ENCODE assay signal across 8 mouse cellular contexts in the genomic region with DNA sequence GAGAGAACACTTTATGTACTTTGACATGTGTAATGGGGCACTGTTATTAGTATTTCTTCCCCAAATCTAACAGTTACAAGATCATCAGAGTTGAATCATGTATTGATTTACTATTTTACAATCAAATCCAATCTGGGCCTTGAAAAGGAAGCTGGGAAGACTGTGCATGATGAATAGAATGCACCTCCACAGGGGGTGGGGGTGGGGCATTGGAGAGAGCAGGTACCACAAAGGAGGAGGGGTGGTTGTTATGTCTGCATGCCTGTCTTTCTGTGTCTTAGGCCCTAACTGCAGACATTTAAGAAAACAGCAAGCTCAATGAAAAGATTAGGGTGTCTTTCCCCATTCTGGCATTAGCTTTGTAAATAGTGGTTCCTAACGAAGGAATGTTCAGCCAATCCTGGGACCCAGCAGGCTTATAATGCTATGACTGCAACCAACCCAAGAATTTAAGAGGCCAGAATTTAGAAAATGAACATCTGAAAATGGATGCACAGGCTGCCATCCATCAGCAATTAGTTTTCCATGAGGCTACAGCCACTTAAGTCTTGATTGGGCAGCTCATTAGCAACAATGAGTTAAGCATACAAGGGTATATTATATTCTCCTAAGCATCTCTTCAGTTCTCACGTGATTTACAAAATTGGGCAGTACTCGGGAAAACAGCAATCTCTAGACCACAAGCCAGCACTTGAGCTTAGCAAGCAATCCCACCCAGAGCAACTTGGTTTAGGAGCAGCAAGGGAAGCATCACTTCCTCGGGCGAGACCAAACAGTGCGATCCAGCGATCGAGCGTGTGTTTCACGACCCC.
"Had no signal": no experiment of that assay in that cellular context is flagged by ENCODE, and none has a peak within 500 bp of the region (broad histone marks: within the 10 kb centered on the region; RNA-seq: fewer than 3 reads in every experiment).

No protein-coding gene starts in this region.

- DNase-seq: kidney, postnatal 25 days; lung, adult 18-20 months; lung, postnatal 36 days; thymus, adult 18-20 months; thymus, postnatal 14 days had no signal

- H3K4me1 ChIP-seq: limb, embryonic 13.5 days; midbrain, embryonic 13.5 days had no signal

- ATAC-seq: midbrain, embryonic 13.5 days had no signal

- H3K4me2 ChIP-seq: limb, embryonic 13.5 days; midbrain, embryonic 13.5 days had no signal

- H3K27ac ChIP-seq: limb, embryonic 13.5 days; liver, embryonic 14.5 days; midbrain, embryonic 13.5 days had no signal

- H3K4me3 ChIP-seq: limb, embryonic 13.5 days; midbrain, embryonic 13.5 days had no signal

- H3K9ac ChIP-seq: limb, embryonic 13.5 days; liver, embryonic 14.5 days; midbrain, embryonic 13.5 days had no signal

- H3K9me3 ChIP-seq: limb, embryonic 13.5 days; midbrain, embryonic 13.5 days had no signal

- H3K27me3 ChIP-seq: limb, embryonic 13.5 days; midbrain, embryonic 13.5 days had no signal
